Mouse (Mus musculus): ENCODE data around the gene Zfp954.

DNA sequence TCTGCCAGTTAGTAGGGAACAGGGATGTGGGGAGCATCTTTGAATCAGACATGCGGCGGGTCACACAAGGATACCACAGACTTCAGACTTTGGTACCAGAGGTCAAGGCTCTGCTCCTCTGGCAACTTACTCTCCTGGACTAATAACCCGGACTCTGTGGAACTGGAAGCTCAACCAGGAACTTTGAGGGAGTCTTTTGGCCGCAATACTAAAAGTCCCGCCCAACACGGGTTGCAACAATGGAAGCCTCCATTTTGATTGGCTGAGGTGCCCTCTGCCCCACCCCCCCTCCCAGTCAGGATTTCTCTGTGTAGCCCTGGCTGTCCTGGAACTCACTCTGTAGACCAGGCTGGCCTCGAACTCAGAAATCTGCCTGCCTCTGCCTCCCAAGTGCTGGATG, 12.8 kb downstream of the Zfp954 start:
- TF ChIP-seq EP300 (IDR thresholded peaks at IDR 0.05; ENCODE audit: low read depth) (no peak), CTCF (IDR thresholded peaks at IDR 0.05; ENCODE audit: low read depth) (no peak)
